Comparison of ENCODE assay signal across 36 mouse cellular contexts in genomic region chr5:37362618-37363017, GRCm38 (mm10). TPM values are rescaled to one million over a fixed set of nuclear protein-coding genes. Genes with fewer than 3 reads are reported as not detected.
"Had no signal": no experiment of that assay in that cellular context is flagged by ENCODE, and none has a peak within 500 bp of the region (broad histone marks: within the 10 kb centered on the region; RNA-seq: fewer than 3 reads in every experiment).

No protein-coding gene starts in this region.

- H3K27ac ChIP-seq: limb, embryonic 10.5 days; limb, embryonic 12.5 days; limb, embryonic 13.5 days; limb, embryonic 15.5 days; liver, embryonic 12.5 days; liver, embryonic 13.5 days; liver, embryonic 14.5 days; liver, embryonic 15.5 days; lung, embryonic 15.5 days; macrophage; midbrain, embryonic 10.5 days; midbrain, embryonic 12.5 days; midbrain, embryonic 13.5 days; midbrain, embryonic 15.5 days; neural tube, embryonic 12.5 days had no signal

- H3K4me1 ChIP-seq: liver, embryonic 12.5 days; liver, embryonic 13.5 days; liver, embryonic 15.5 days; lung, embryonic 15.5 days; megakaryocyte, embryonic 14.5 days; midbrain, embryonic 10.5 days; neural tube, embryonic 12.5 days had no signal

- H3K9ac ChIP-seq: limb, embryonic 12.5 days; limb, embryonic 13.5 days; limb, embryonic 15.5 days; liver, embryonic 12.5 days; liver, embryonic 13.5 days; liver, embryonic 14.5 days; liver, embryonic 15.5 days; liver, postnatal 0 days; lung, embryonic 14.5 days; lung, embryonic 15.5 days; midbrain, embryonic 12.5 days; midbrain, embryonic 13.5 days; midbrain, embryonic 15.5 days; neural tube, embryonic 12.5 days had no signal

- H3K4me3 ChIP-seq: limb, embryonic 10.5 days; limb, embryonic 12.5 days; limb, embryonic 13.5 days; limb, embryonic 15.5 days; liver, embryonic 12.5 days; liver, embryonic 13.5 days; liver, embryonic 15.5 days; lung, embryonic 15.5 days; megakaryocyte, embryonic 14.5 days; midbrain, embryonic 10.5 days; midbrain, embryonic 12.5 days; midbrain, embryonic 13.5 days; midbrain, embryonic 15.5 days; myocyte; neural tube, embryonic 12.5 days had no signal

- H3K36me3 ChIP-seq: liver, embryonic 15.5 days; midbrain, embryonic 12.5 days; midbrain, embryonic 15.5 days; neural tube, embryonic 12.5 days had no signal

- H3K4me2 ChIP-seq: limb, embryonic 12.5 days; limb, embryonic 13.5 days; limb, embryonic 15.5 days; liver, embryonic 11.5 days; liver, embryonic 12.5 days; liver, embryonic 13.5 days; liver, embryonic 15.5 days; lung, embryonic 14.5 days; lung, embryonic 15.5 days; midbrain, embryonic 11.5 days; midbrain, embryonic 12.5 days; midbrain, embryonic 13.5 days; midbrain, embryonic 15.5 days; neural tube, embryonic 12.5 days had no signal

- DNase-seq: left cerebral cortex, postnatal 4 days; liver; liver, embryonic 13.5 days; liver, postnatal 0 days; lung, adult 18-20 months; lung, adult 2 months; lung, embryonic 14.5 days; lung, postnatal 10 days; lung, postnatal 14 days; lung, postnatal 36 days; lung, postnatal 4 days; midbrain, embryonic 14.5 days had no signal

- H3K9me3 ChIP-seq: limb, embryonic 10.5 days; limb, embryonic 12.5 days; limb, embryonic 13.5 days; limb, embryonic 15.5 days; liver, embryonic 12.5 days; liver, embryonic 13.5 days; liver, embryonic 15.5 days; lung, embryonic 15.5 days; megakaryocyte, embryonic 14.5 days; midbrain, embryonic 10.5 days; midbrain, embryonic 12.5 days; midbrain, embryonic 13.5 days; midbrain, embryonic 15.5 days; neural tube, embryonic 12.5 days had no signal

- ATAC-seq: liver, embryonic 12.5 days; liver, postnatal 0 days; lung, postnatal 0 days; midbrain, embryonic 13.5 days; midbrain, embryonic 15.5 days; midbrain, embryonic 16.5 days had no signal

- H3K27me3 ChIP-seq: limb, embryonic 12.5 days; limb, embryonic 13.5 days; limb, embryonic 15.5 days; liver, embryonic 12.5 days; liver, embryonic 13.5 days; liver, embryonic 15.5 days; lung, embryonic 15.5 days; megakaryocyte, embryonic 14.5 days; midbrain, embryonic 12.5 days; midbrain, embryonic 13.5 days; midbrain, embryonic 15.5 days; neural tube, embryonic 12.5 days had no signal

RNA-seq across cellular contexts. Expression of gene Evc2, which starts 24.3 kb away (rescaled TPM):
- total RNA-seq: megakaryocyte, adult 5-6 weeks; megakaryocyte-erythroid progenitor cell, adult 5-6 weeks; monocyte, adult 5-6 weeks had no signal
- polyA plus RNA-seq: macrophage had no signal

RNA-seq across cellular contexts. Expression of gene Evc, which starts 25.9 kb away (rescaled TPM):
- total RNA-seq: megakaryocyte progenitor cell, adult 5-6 weeks; megakaryocyte, adult 5-6 weeks; megakaryocyte-erythroid progenitor cell, adult 5-6 weeks had no signal
- polyA plus RNA-seq: macrophage had no signal
